Mouse (Mus musculus): ENCODE results near the gene Dph5. TPM values are rescaled to one million over a fixed set of nuclear protein-coding genes. Genes with fewer than 3 reads are reported as not detected.
A peak's percentile ranks its signal among the peaks of the same experiment; 100 is the strongest.
"Not testable (repeated sequence)": the region's sequence is repeated elsewhere in the genome, so short reads cannot be mapped to it uniquely, and the experiment has no call there.

Dph5 gene
- total and polyA plus RNA-seq, 2 experiments = 3.8 to 9.3 TPM

GRCm38 (mm10) chr3:115858822-115859221, 28.8 kb upstream of the Dph5 start:
- H3K27me3 ChIP-seq (ENCODE audit: control insufficient read depth, insufficient read depth, low read length) = no peaks in the 10 kb centered on the region
- no peak for DNase-seq (ENCODE audit: extremely low read depth, low read depth, low spot score)
- H3K4me1 ChIP-seq (ENCODE audit: control insufficient read depth, insufficient read depth, low read length) = no peaks in the 10 kb centered on the region
- H3K4me3 ChIP-seq (ENCODE audit: insufficient read depth, low read depth, low read length) = no peak overlapping the region
- TF ChIP-seq POLR2A (IDR thresholded peaks at IDR 0.05; ENCODE audit: extremely low read depth, insufficient read depth, low read length) = no peak
- no peak for TF ChIP-seq CTCF (IDR thresholded peaks at IDR 0.05; ENCODE audit: low read depth, low read length)
- H3K27ac ChIP-seq (replicated peaks; ENCODE audit: insufficient read depth, low read depth, low read length) = no peak overlapping the region
- no peak overlapping the region for H3K9ac ChIP-seq (ENCODE audit: low read depth, low read length)
- 100% methylated on average over 3 of the region's 3 CpGs for WGBS
- no peaks in the 10 kb centered on the region for H3K79me2 ChIP-seq (ENCODE audit: control insufficient read depth, insufficient read depth, low read length)
- no peaks in the 10 kb centered on the region for H3K36me3 ChIP-seq (ENCODE audit: control insufficient read depth, insufficient read depth, low read length)

GRCm38 (mm10) chr3:115860780-115861179, 26.9 kb upstream of the Dph5 start:
- not testable (repeated sequence) for H3K4me3 ChIP-seq (ENCODE audit: insufficient read depth, low read depth, low read length); H3K79me2 ChIP-seq (ENCODE audit: control insufficient read depth, insufficient read depth, low read length); H3K9ac ChIP-seq (ENCODE audit: low read depth, low read length); H3K27ac ChIP-seq (replicated peaks; ENCODE audit: insufficient read depth, low read depth, low read length); H3K4me1 ChIP-seq (ENCODE audit: control insufficient read depth, insufficient read depth, low read length); H3K36me3 ChIP-seq (ENCODE audit: control insufficient read depth, insufficient read depth, low read length); H3K27me3 ChIP-seq (ENCODE audit: control insufficient read depth, insufficient read depth, low read length)
- 17% methylated on average over 1 of the region's 1 CpGs for WGBS
- DNase-seq (ENCODE audit: extremely low read depth, low read depth, low spot score) = peak; percentile 67

- TF ChIP-seq POLR2A (IDR thresholded peaks at IDR 0.05; ENCODE audit: extremely low read depth, insufficient read depth, low read length) (no peak), CTCF (IDR thresholded peaks at IDR 0.05; ENCODE audit: low read depth, low read length) (no peak)
- no peaks in the 10 kb centered on the region for H3K4me1 ChIP-seq (ENCODE audit: control insufficient read depth, insufficient read depth, low read length)
- H3K9ac ChIP-seq (ENCODE audit: low read depth, low read length) = no peak overlapping the region
- H3K27ac ChIP-seq (replicated peaks; ENCODE audit: insufficient read depth, low read depth, low read length) = no peak overlapping the region
- no peak for DNase-seq (ENCODE audit: extremely low read depth, low read depth, low spot score)
- 79% methylated on average over 4 of the region's 4 CpGs for WGBS
- no peaks in the 10 kb centered on the region for H3K27me3 ChIP-seq (ENCODE audit: control insufficient read depth, insufficient read depth, low read length)
- no peaks in the 10 kb centered on the region for H3K36me3 ChIP-seq (ENCODE audit: control insufficient read depth, insufficient read depth, low read length)
- H3K79me2 ChIP-seq (ENCODE audit: control insufficient read depth, insufficient read depth, low read length) = no peaks in the 10 kb centered on the region
- H3K4me3 ChIP-seq (ENCODE audit: insufficient read depth, low read depth, low read length) = no peak overlapping the region
Measured at GRCm38 (mm10) chr3:115863487-115863886, 24.1 kb upstream of the Dph5 start.

- Histone ChIP-seq H3K79me2 (ENCODE audit: control insufficient read depth, insufficient read depth, low read length) (no peaks in the 10 kb centered on the region), H3K4me1 (ENCODE audit: control insufficient read depth, insufficient read depth, low read length) (no peaks in the 10 kb centered on the region), H3K36me3 (ENCODE audit: control insufficient read depth, insufficient read depth, low read length) (no peaks in the 10 kb centered on the region), H3K27me3 (ENCODE audit: control insufficient read depth, insufficient read depth, low read length) (no peaks in the 10 kb centered on the region), H3K9ac (ENCODE audit: low read depth, low read length) (no peak overlapping the region), H3K4me3 (ENCODE audit: insufficient read depth, low read depth, low read length) (no peak overlapping the region), H3K27ac (replicated peaks; ENCODE audit: insufficient read depth, low read depth, low read length) (no peak overlapping the region)
- 87% methylated on average over 4 of the region's 4 CpGs for WGBS
- TF ChIP-seq CTCF (IDR thresholded peaks at IDR 0.05; ENCODE audit: low read depth, low read length) (no peak), POLR2A (IDR thresholded peaks at IDR 0.05; ENCODE audit: extremely low read depth, insufficient read depth, low read length) (no peak)
- no peak for DNase-seq (ENCODE audit: extremely low read depth, low read depth, low spot score)
Measured at GRCm38 (mm10) chr3:115867150-115867549, 20.5 kb upstream of the Dph5 start.

GRCm38 (mm10) chr3:115867901-115868300, 19.7 kb upstream of the Dph5 start:
- H3K9ac ChIP-seq (ENCODE audit: low read depth, low read length) = no peak overlapping the region
- no peak for DNase-seq (ENCODE audit: extremely low read depth, low read depth, low spot score)
- H3K79me2 ChIP-seq (ENCODE audit: control insufficient read depth, insufficient read depth, low read length) = no peaks in the 10 kb centered on the region
- 70% methylated on average over 1 of the region's 1 CpGs for WGBS
- H3K4me3 ChIP-seq (ENCODE audit: insufficient read depth, low read depth, low read length) = no peak overlapping the region
- H3K27ac ChIP-seq (replicated peaks; ENCODE audit: insufficient read depth, low read depth, low read length) = no peak overlapping the region
- H3K4me1 ChIP-seq (ENCODE audit: control insufficient read depth, insufficient read depth, low read length) = no peaks in the 10 kb centered on the region
- H3K36me3 ChIP-seq (ENCODE audit: control insufficient read depth, insufficient read depth, low read length) = no peaks in the 10 kb centered on the region
- no peaks in the 10 kb centered on the region for H3K27me3 ChIP-seq (ENCODE audit: control insufficient read depth, insufficient read depth, low read length)
- TF ChIP-seq POLR2A (IDR thresholded peaks at IDR 0.05; ENCODE audit: extremely low read depth, insufficient read depth, low read length) = no peak
- TF ChIP-seq CTCF (IDR thresholded peaks at IDR 0.05; ENCODE audit: low read depth, low read length) = no peak

GRCm38 (mm10) chr3:115869360-115869759, 18.3 kb upstream of the Dph5 start:
- H3K4me3 ChIP-seq (ENCODE audit: insufficient read depth, low read depth, low read length) = no peak overlapping the region
- DNase-seq (ENCODE audit: extremely low read depth, low read depth, low spot score) = no peak
- no peaks in the 10 kb centered on the region for H3K79me2 ChIP-seq (ENCODE audit: control insufficient read depth, insufficient read depth, low read length)
- no peaks in the 10 kb centered on the region for H3K4me1 ChIP-seq (ENCODE audit: control insufficient read depth, insufficient read depth, low read length)
- H3K9ac ChIP-seq (ENCODE audit: low read depth, low read length) = no peak overlapping the region
- H3K27ac ChIP-seq (replicated peaks; ENCODE audit: insufficient read depth, low read depth, low read length) = no peak overlapping the region
- 68% methylated on average over 2 of the region's 2 CpGs for WGBS
- no peaks in the 10 kb centered on the region for H3K27me3 ChIP-seq (ENCODE audit: control insufficient read depth, insufficient read depth, low read length)
- no peaks in the 10 kb centered on the region for H3K36me3 ChIP-seq (ENCODE audit: control insufficient read depth, insufficient read depth, low read length)
- TF ChIP-seq POLR2A (IDR thresholded peaks at IDR 0.05; ENCODE audit: extremely low read depth, insufficient read depth, low read length) = no peak
- no peak for TF ChIP-seq CTCF (IDR thresholded peaks at IDR 0.05; ENCODE audit: low read depth, low read length)
